Comparison of ENCODE assay signal across 9 mouse cellular contexts in genomic region chr15:99319411-99319871, GRCm38 (mm10). TPM values are rescaled to one million over a fixed set of nuclear protein-coding genes. Genes with fewer than 3 reads are reported as not detected.
DNase-seq lines count a peak whose midpoint lies in the region; ATAC-seq and TF ChIP-seq lines count a peak whose summit lies in the region.
"Had no signal": no experiment of that assay in that cellular context is flagged by ENCODE, and none has a peak within 500 bp of the region (broad histone marks: within the 10 kb centered on the region; RNA-seq: fewer than 3 reads in every experiment).

No protein-coding gene starts in this region.

- TF ChIP-seq CTCF in heart, adult 2 months (IDR thresholded peaks at IDR 0.05): no peak
- TF ChIP-seq CTCF in intestine, postnatal 0 days (IDR thresholded peaks at IDR 0.05; ENCODE audit: low read depth): no peak

- H3K27ac ChIP-seq in heart, adult 2 months: peak overlapping the region; percentile 86
- H3K27ac ChIP-seq in heart, embryonic 11.5 days (ENCODE audit: low read depth, low read length): peak overlapping the region; percentile 63
- H3K27ac ChIP-seq in intestine, postnatal 0 days (ENCODE audit: low read depth, low read length): peak overlapping the region; percentile 60
- H3K27ac ChIP-seq: liver, embryonic 13.5 days had no signal

- H3K4me1 ChIP-seq in heart, adult 2 months (ENCODE audit: control insufficient read depth, insufficient read depth, low read length): peaks cover 44% of the 10 kb centered on the region
- no peaks in the 10 kb centered on the region for H3K4me1 ChIP-seq in heart, embryonic 11.5 days (ENCODE audit: control insufficient read depth, insufficient read depth, low read length)
- H3K4me1 ChIP-seq in intestine, postnatal 0 days (replicated peaks; ENCODE audit: control insufficient read depth, insufficient read depth, low read length): no peaks in the 10 kb centered on the region

- peaks cover 22% of the 10 kb centered on the region; the same call in 1 of the 2 replicates for H3K36me3 ChIP-seq in heart, adult 2 months (ENCODE audit: control insufficient read depth, insufficient read depth, low read length)
- peaks cover 39% of the 10 kb centered on the region for H3K36me3 ChIP-seq in heart, embryonic 11.5 days (ENCODE audit: control insufficient read depth, insufficient read depth, low read length)
- H3K36me3 ChIP-seq in intestine, postnatal 0 days (ENCODE audit: control insufficient read depth, insufficient read depth): peaks cover 67% of the 10 kb centered on the region

- intact Hi-C loops in heart, adult 2 months (cut with DNase I): no loop called here
- intact Hi-C loops in heart, postnatal 25 days (cut with DNase I): loop anchor here (2.0 to 5.0 kb wide), 2 partner anchors 13 to 153 kb away; partner anchors contain the start of gene Bcdin3d

- no peaks in the 10 kb centered on the region for H3K79me2 ChIP-seq in heart, adult 2 months (replicated peaks; ENCODE audit: control insufficient read depth, insufficient read depth, low read length)

- WGBS in heart, adult 2 months: 34% methylated on average over 3 of the region's 3 CpGs
- 55% methylated on average over 3 of the region's 3 CpGs for WGBS in heart, embryonic 11.5 days (ENCODE audit: insufficient replicate concordance)
- WGBS in intestine, postnatal 0 days: 55% methylated on average over 3 of the region's 3 CpGs

- H3K9ac ChIP-seq in heart, adult 2 months (ENCODE audit: low read depth, low read length): no peak overlapping the region
- no peak overlapping the region for H3K9ac ChIP-seq in heart, embryonic 11.5 days (ENCODE audit: low read depth, low read length)
- no peak overlapping the region for H3K9ac ChIP-seq in intestine, postnatal 0 days (ENCODE audit: low read depth, low read length)
- H3K9ac ChIP-seq: liver, embryonic 13.5 days had no signal

- no peak for ATAC-seq in heart, embryonic 11.5 days (replicated peaks; ENCODE audit: insufficient number of reproducible peaks, low FRiP score, low TSS enrichment)
- ATAC-seq in intestine, postnatal 0 days: no peak

- H3K4me2 ChIP-seq in heart, embryonic 11.5 days: no peak overlapping the region
- no peak overlapping the region for H3K4me2 ChIP-seq in intestine, postnatal 0 days (replicated peaks; ENCODE audit: low read depth)
- H3K4me2 ChIP-seq: liver, embryonic 13.5 days had no signal

- H3K9me3 ChIP-seq in heart, embryonic 11.5 days (replicated peaks; ENCODE audit: control insufficient read depth, low read length): no peaks in the 10 kb centered on the region
- H3K9me3 ChIP-seq in intestine, postnatal 0 days (ENCODE audit: control insufficient read depth): no peaks in the 10 kb centered on the region
- H3K9me3 ChIP-seq: liver, embryonic 13.5 days had no signal

- peak in 1 of 2 experiments; percentile 50 for DNase-seq in heart, adult 2 months
- no peak for DNase-seq in heart, postnatal 25 days (ENCODE audit: low spot score)
- DNase-seq in lung, postnatal 10 days: peak; percentile 83
- DNase-seq in ovary, adult 18-20 months (ENCODE audit: low spot score): no peak
- no peak for DNase-seq in right cerebral cortex, adult 18-20 months
- DNase-seq: liver, embryonic 13.5 days; thymus, adult 18-20 months had no signal

- no peaks in the 10 kb centered on the region for H3K27me3 ChIP-seq in heart, adult 2 months (ENCODE audit: control insufficient read depth, insufficient read depth, low read length)
- H3K27me3 ChIP-seq in heart, embryonic 11.5 days (ENCODE audit: control insufficient read depth, insufficient read depth, low read length): no peaks in the 10 kb centered on the region
- H3K27me3 ChIP-seq in intestine, postnatal 0 days (replicated peaks; ENCODE audit: control insufficient read depth, insufficient read depth, low read length): no peaks in the 10 kb centered on the region
- H3K27me3 ChIP-seq: liver, embryonic 13.5 days had no signal

- TF ChIP-seq EP300 in heart, adult 2 months (IDR thresholded peaks at IDR 0.05; ENCODE audit: insufficient read depth, low read depth, low read length): no peak

- H3K4me3 ChIP-seq in heart, adult 2 months: no peak overlapping the region
- H3K4me3 ChIP-seq in heart, embryonic 11.5 days (ENCODE audit: low read depth, low read length): no peak overlapping the region
- H3K4me3 ChIP-seq in intestine, postnatal 0 days (ENCODE audit: low read depth, low read length): no peak overlapping the region
- H3K4me3 ChIP-seq: liver, embryonic 13.5 days had no signal

- TF ChIP-seq POLR2A in heart, adult 2 months (IDR thresholded peaks at IDR 0.05; ENCODE audit: insufficient read depth, low read depth, low read length): peak; percentile 9; the same call in 1 of the 2 replicates

RNA-seq across cellular contexts. Expression of gene Fam186b, which starts 23.8 kb away (rescaled TPM):
- not detected for total RNA-seq in heart, adult 2 months (2021)
- polyA plus RNA-seq in heart, adult 2 months (2012; rRNA removed): 0.20 TPM in 1 of 2 replicates, not detected in the other
- not detected for total RNA-seq in heart, postnatal 25 days (2021)
- polyA plus RNA-seq in heart, embryonic 11.5 days (2014; fragmentation: Nextera tagmentation; extraction: Ambion mirVana): 0.17 and 0.66 TPM in 2 replicates
- not detected in 2 replicates for polyA plus RNA-seq in intestine, postnatal 0 days (2015; fragmentation: Nextera tagmentation; extraction: Ambion mirVana)
- polyA plus RNA-seq: liver, embryonic 13.5 days had no signal

RNA-seq across cellular contexts. Expression of gene Prpf40b, which starts 24.6 kb away (rescaled TPM):
- total RNA-seq in heart, adult 2 months (2021): 10 to 100 TPM; 18.9 to 23.4 TPM
- 39.5 and 39.7 TPM in 2 replicates for polyA plus RNA-seq in heart, adult 2 months (2012; rRNA removed)
- 10 to 100 TPM; 20.2 to 20.7 TPM for total RNA-seq in heart, postnatal 25 days (2021)
- polyA plus RNA-seq in heart, embryonic 11.5 days (2014; fragmentation: Nextera tagmentation; extraction: Ambion mirVana): 34.6 and 37.4 TPM in 2 replicates
- 10.8 and 12.7 TPM in 2 replicates for polyA plus RNA-seq in intestine, postnatal 0 days (2015; fragmentation: Nextera tagmentation; extraction: Ambion mirVana)

RNA-seq across cellular contexts. Expression of gene Fmnl3, which starts 50.8 kb away (rescaled TPM):
- total RNA-seq in heart, adult 2 months (2021): 10 to 100 TPM; 14.6 to 18.1 TPM
- polyA plus RNA-seq in heart, adult 2 months (2012; rRNA removed): 18.6 and 29.3 TPM in 2 replicates
- 10 to 100 TPM; 20.1 to 21.1 TPM for total RNA-seq in heart, postnatal 25 days (2021)
- 11.0 and 11.4 TPM in 2 replicates for polyA plus RNA-seq in heart, embryonic 11.5 days (2014; fragmentation: Nextera tagmentation; extraction: Ambion mirVana)
- 5.6 and 5.9 TPM in 2 replicates for polyA plus RNA-seq in intestine, postnatal 0 days (2015; fragmentation: Nextera tagmentation; extraction: Ambion mirVana)
